Mouse (Mus musculus) kidney, postnatal 14 days (tissue): ENCODE data around the gene Grtp1.

ENCODE experiments used
- DNase-seq: peaks from one replicate; pipeline ENCODE4 v3.0.0; 2022; ENCODE audit warnings: mixed read lengths

Grtp1 gene

GRCm38 (mm10) chr8:13200301-13201012, at the start of gene Grtp1:
TSS of gene Grtp1 (minus strand) at chr8:13200620.
- DNase-seq = peak; percentile 75

- no peak for DNase-seq
These were observed 44.0 kb upstream of the Grtp1 start for GRCm38 (mm10) chr8:13244343-13244880.

- no peak for DNase-seq
These were observed 42.8 kb upstream of the Grtp1 start for GRCm38 (mm10) chr8:13242985-13243870.

- peak; percentile 27 for DNase-seq
These were observed 40.3 kb upstream of the Grtp1 start for GRCm38 (mm10) chr8:13240691-13241090.

GRCm38 (mm10) chr8:13240055-13240454, 39.6 kb upstream of the Grtp1 start:
- DNase-seq = no peak

- no peak for DNase-seq
These were observed 34.4 kb upstream of the Grtp1 start for GRCm38 (mm10) chr8:13234803-13235202.

- DNase-seq = no peak
These were observed 30.1 kb upstream of the Grtp1 start for GRCm38 (mm10) chr8:13230471-13230870.

GRCm38 (mm10) chr8:13229802-13230201, 29.4 kb upstream of the Grtp1 start:
- DNase-seq = no peak

GRCm38 (mm10) chr8:13228923-13229610, 28.6 kb upstream of the Grtp1 start:
- DNase-seq = no peak

- DNase-seq = no peak
These were observed 26.8 kb upstream of the Grtp1 start for GRCm38 (mm10) chr8:13227184-13227583.

GRCm38 (mm10) chr8:13226288-13226687, 25.9 kb upstream of the Grtp1 start:
- no peak for DNase-seq

- no peak for DNase-seq
These were observed 24.0 kb upstream of the Grtp1 start for GRCm38 (mm10) chr8:13224426-13224825.

- DNase-seq = no peak
These were observed 18.0 kb upstream of the Grtp1 start for GRCm38 (mm10) chr8:13218441-13218840.

GRCm38 (mm10) chr8:13217986-13218385, 17.6 kb upstream of the Grtp1 start:
- DNase-seq = no peak

- DNase-seq = no peak
These were observed 16.7 kb upstream of the Grtp1 start for GRCm38 (mm10) chr8:13217093-13217492.

- DNase-seq = no peak
These were observed 16.0 kb upstream of the Grtp1 start for GRCm38 (mm10) chr8:13216386-13216785.

- DNase-seq = peak; percentile 91
These were observed 13.3 kb upstream of the Grtp1 start for GRCm38 (mm10) chr8:13213479-13214268.

GRCm38 (mm10) chr8:13209770-13210169, 9.3 kb upstream of the Grtp1 start:
- no peak for DNase-seq

- DNase-seq = no peak
These were observed 8.4 kb upstream of the Grtp1 start for GRCm38 (mm10) chr8:13208627-13209355.

GRCm38 (mm10) chr8:13206290-13206689, 5.9 kb upstream of the Grtp1 start:
- no peak for DNase-seq

- peak; percentile 24 for DNase-seq
These were observed 4.9 kb upstream of the Grtp1 start for GRCm38 (mm10) chr8:13205311-13205710.
